Comparison of ENCODE assay signal across 27 mouse cellular contexts in the genomic region with DNA sequence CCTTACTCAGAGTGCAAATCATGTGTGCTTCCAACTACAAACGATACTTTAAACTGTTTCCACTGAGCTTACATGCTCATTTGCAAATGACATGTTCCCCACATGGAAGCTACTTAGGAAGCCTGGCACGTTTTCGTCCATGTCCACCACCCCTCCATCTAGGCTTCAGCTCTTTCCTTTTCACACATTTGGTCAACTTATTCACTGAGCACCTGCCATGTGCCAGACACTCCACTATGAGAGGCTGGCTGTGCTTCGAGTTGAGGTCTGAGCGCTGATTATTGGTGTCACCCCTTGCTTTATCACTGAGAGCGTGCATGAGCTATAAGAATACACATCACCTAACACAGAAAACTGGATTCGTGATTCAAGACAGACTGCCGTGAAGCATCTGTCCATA.
"Had no signal": no experiment of that assay in that cellular context is flagged by ENCODE, and none has a peak within 500 bp of the region (broad histone marks: within the 10 kb centered on the region; RNA-seq: fewer than 3 reads in every experiment).

No protein-coding gene starts in this region.

- DNase-seq: gastrocnemius, adult 2 months; gastrocnemius, postnatal 10 days; gastrocnemius, postnatal 25 days; heart, adult 2 months; heart, postnatal 10 days; heart, postnatal 4 days; kidney, adult 18-20 months; kidney, adult 8-10 months; kidney, postnatal 10 days; kidney, postnatal 25 days; kidney, postnatal 4 days; liver; liver, embryonic 13.5 days; liver, postnatal 0 days had no signal

- H3K27me3 ChIP-seq: hindbrain, embryonic 12.5 days; limb, embryonic 12.5 days; liver, embryonic 13.5 days; liver, embryonic 15.5 days had no signal

- H3K4me2 ChIP-seq: heart, embryonic 11.5 days; hindbrain, embryonic 12.5 days; hindbrain, embryonic 14.5 days; limb, embryonic 12.5 days; liver, embryonic 11.5 days; liver, embryonic 13.5 days; liver, embryonic 15.5 days had no signal

- H3K4me3 ChIP-seq: gastrocnemius, adult 2 months; heart, adult 2 months; hindbrain, embryonic 10.5 days; hindbrain, embryonic 12.5 days; layer of hippocampus, adult 2 months; left cerebral cortex, adult 2 months; limb, embryonic 10.5 days; limb, embryonic 12.5 days; liver, embryonic 13.5 days; liver, embryonic 15.5 days had no signal

- H3K4me1 ChIP-seq: hindbrain, embryonic 10.5 days; hindbrain, embryonic 12.5 days; limb, embryonic 10.5 days; limb, embryonic 12.5 days; liver, embryonic 15.5 days had no signal

- H3K9me3 ChIP-seq: hindbrain, embryonic 10.5 days; hindbrain, embryonic 12.5 days; limb, embryonic 10.5 days; limb, embryonic 12.5 days; liver, embryonic 13.5 days; liver, embryonic 15.5 days had no signal

- ATAC-seq: hindbrain, embryonic 16.5 days; inflammation-experienced regulatory T-cells, adult 6 months; intestine, postnatal 0 days; liver, postnatal 0 days had no signal

- H3K9ac ChIP-seq: hindbrain, embryonic 12.5 days; hindbrain, embryonic 14.5 days; limb, embryonic 12.5 days; liver, embryonic 13.5 days; liver, embryonic 15.5 days; liver, postnatal 0 days had no signal

- H3K27ac ChIP-seq: gastrocnemius, adult 2 months; heart, adult 2 months; hindbrain, embryonic 10.5 days; hindbrain, embryonic 12.5 days; hindbrain, embryonic 14.5 days; layer of hippocampus, adult 2 months; left cerebral cortex, adult 2 months; limb, embryonic 10.5 days; limb, embryonic 12.5 days; liver, embryonic 13.5 days; liver, embryonic 15.5 days had no signal
